Mouse (Mus musculus) heart, adult 2 months (tissue): ENCODE measurements around the gene Gm49358.

Experiments
- CTCF ChIP-seq: fragments of 200-600 bp; IDR thresholded peaks from 2 replicates; pipeline ENCODE4 v1.8.1; 2022; ENCODE audit warnings: antibody characterized with exemption, mild to moderate bottlenecking, moderate library complexity
- EP300 ChIP-seq: fragments of 200-500 bp; IDR thresholded peaks from 2 replicates; pipeline ENCODE4 v1.6.1; 2011; ENCODE audit warnings: low read depth, low read length, control low read depth; ENCODE audit not compliant: insufficient read depth
- POLR2A ChIP-seq: fragments of 200-500 bp; IDR thresholded peaks from 2 replicates; pipeline ENCODE4 v1.6.1; 2011; ENCODE audit warnings: mild to moderate bottlenecking, low read depth, low read length, control low read depth; ENCODE audit not compliant: insufficient read depth

DNA sequence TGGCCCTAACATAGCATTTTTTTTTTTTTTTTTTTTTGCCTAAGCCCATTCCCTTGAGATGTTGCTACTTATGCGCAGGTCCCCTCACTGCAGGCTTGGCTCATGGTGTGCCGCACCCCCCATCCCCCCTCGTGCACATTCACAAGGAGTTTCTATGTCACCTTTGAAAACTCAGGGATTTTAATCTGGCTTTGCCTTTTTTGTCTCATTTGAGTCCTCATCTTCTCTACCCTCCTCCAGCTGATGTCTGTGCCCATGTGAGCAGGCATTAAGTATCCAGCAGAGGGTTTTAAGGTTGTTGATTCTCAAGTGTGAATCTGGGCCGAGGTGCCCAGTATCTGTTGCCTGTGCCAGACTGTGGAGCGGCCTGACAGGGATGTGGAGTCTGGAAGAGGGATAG is 17.9 kb downstream of the Gm49358 start:
- TF ChIP-seq CTCF (no peak), POLR2A (no peak), EP300 (no peak)
